Mouse (Mus musculus) stomach, postnatal 0 days (tissue): ENCODE results near the gene Slc4a3. TPM values are rescaled to one million over a fixed set of nuclear protein-coding genes. Genes with fewer than 3 reads are reported as not detected.

Source experiments
- ATAC-seq: fragments of 200-750 bp; cut with Nextera tagmentation; 2 replicates; pipeline ENCODE4 v1.8.0; 2017; ENCODE audit not compliant: low FRiP score, low TSS enrichment
- DNase-seq: peaks from one replicate; pipeline ENCODE4 v3.0.0-alpha.2; 2016; ENCODE audit warnings: low spot score
- H3K27ac ChIP-seq: fragments of 300-500 bp; sonication (generic); replicated peaks from 2 replicates; pipeline ENCODE4 v1.5.1; 2014; ENCODE audit warnings: mild to moderate bottlenecking, control low read depth
- H3K27me3 ChIP-seq: fragments of 300-500 bp; sonication (generic); 2 replicates; pipeline ENCODE4 v1.6.1; 2014; ENCODE audit warnings: low read length; ENCODE audit not compliant: control insufficient read depth, insufficient read depth
- H3K36me3 ChIP-seq: fragments of 300-500 bp; sonication (generic); 2 replicates; pipeline ENCODE4 v1.6.1; 2014; ENCODE audit warnings: low read length, mixed read lengths; ENCODE audit not compliant: control insufficient read depth, insufficient read depth
- H3K4me1 ChIP-seq: fragments of 300-500 bp; sonication (generic); replicated peaks from 2 replicates; pipeline ENCODE4 v1.6.1; 2014; ENCODE audit warnings: antibody characterized with exemption; ENCODE audit not compliant: control insufficient read depth, insufficient read depth
- H3K4me2 ChIP-seq: fragments of 300-500 bp; sonication (generic); replicated peaks from 2 replicates; pipeline ENCODE4 v1.6.1; 2014; ENCODE audit warnings: low read depth, mild to moderate bottlenecking, control low read depth, moderate library complexity
- H3K4me3 ChIP-seq: fragments of 300-500 bp; sonication (generic); 2 replicates; pipeline ENCODE4 v1.5.1; 2014; ENCODE audit warnings: low read depth, low read length, control low read depth
- H3K9ac ChIP-seq: fragments of 300-500 bp; sonication (generic); 2 replicates; pipeline ENCODE4 v1.6.1; 2014; ENCODE audit warnings: mild to moderate bottlenecking, low read length, control low read depth, mixed read lengths
- H3K9me3 ChIP-seq: fragments of 300-500 bp; sonication (generic); 2 replicates; pipeline ENCODE4 v1.6.1; 2016; ENCODE audit warnings: low read length; ENCODE audit not compliant: control insufficient read depth
- CTCF ChIP-seq: IDR thresholded peaks from 2 replicates; pipeline ENCODE4 v1.5.1; 2016; ENCODE audit warnings: antibody characterized with exemption, low read depth, mild to moderate bottlenecking, moderate library complexity
- EP300 ChIP-seq: optimal IDR thresholded peaks from 2 replicates; pipeline ENCODE3; 2016; ENCODE audit warnings: antibody characterized with exemption
- WGBS: fragments of 180-500 bp; shearing (Covaris S2); extraction: QIAGEN DNeasy Blood & Tissue Kit; methylation state at CpG from one replicate; pipeline ENCODE4 v1.1.7; 2014; 5-methylcytosine and 5-hydroxymethylcytosine counted together
- polyA plus RNA-seq: library from polyadenylated mRNA; unstranded; fragments of >200 nt; fragmentation: Nextera tagmentation; extraction: Ambion mirVana; gene quantifications from 2 replicates; pipeline ENCODE4 v1.2.1, GENCODE M21; 2015

Slc4a3 gene
- polyA plus RNA-seq, 1 experiment from 2014 or later = 7.1 TPM

- TF ChIP-seq EP300 (no peak), CTCF (no peak)
Measured at GRCm38 (mm10) chr1:75555680-75556079, 9.6 kb downstream of the Slc4a3 start.

GRCm38 (mm10) chr1:75556143-75556781, 10.2 kb downstream of the Slc4a3 start:
- 83% methylated on average over 9 of the region's 9 CpGs for WGBS
- 0 out of 2 replicates have a peak, but pooled peaks cover 2% of the 10 kb centered on the region for H3K4me1 ChIP-seq
- no peak for TF ChIP-seq EP300
- no peak for TF ChIP-seq CTCF
- no peak overlapping the region for H3K9ac ChIP-seq
- DNase-seq (no peak), ATAC-seq (no peak)
- no peaks in the 10 kb centered on the region for H3K27me3 ChIP-seq
- H3K27ac ChIP-seq = no peak overlapping the region
- no peak overlapping the region for H3K4me2 ChIP-seq
- H3K4me3 ChIP-seq = no peak overlapping the region
- no peaks in the 10 kb centered on the region for H3K36me3 ChIP-seq
- no peaks in the 10 kb centered on the region for H3K9me3 ChIP-seq

More at GRCm38 (mm10) chr1:75555680-75556079, 9.6 kb downstream of the Slc4a3 start:
- Histone ChIP-seq H3K4me1 (0 out of 2 replicates have a peak, but pooled peaks cover 2% of the 10 kb centered on the region), H3K9ac (no peak overlapping the region), H3K27ac (no peak overlapping the region), H3K9me3 (no peaks in the 10 kb centered on the region), H3K36me3 (no peaks in the 10 kb centered on the region; the same call in 1 of the 2 replicates), H3K4me3 (no peak overlapping the region), H3K27me3 (no peaks in the 10 kb centered on the region), H3K4me2 (no peak overlapping the region)
- DNase-seq (no peak), ATAC-seq (no peak)
- 78% methylated on average over 7 of the region's 7 CpGs for WGBS

GRCm38 (mm10) chr1:75557041-75557440, 11.0 kb downstream of the Slc4a3 start:
- no peaks in the 10 kb centered on the region for H3K36me3 ChIP-seq
- 90% methylated on average over 7 of the region's 7 CpGs for WGBS
- ATAC-seq (no peak), DNase-seq (no peak)
- H3K27ac ChIP-seq = no peak overlapping the region
- 0 out of 2 replicates have a peak, but pooled peaks cover 2% of the 10 kb centered on the region for H3K4me1 ChIP-seq
- H3K4me2 ChIP-seq = no peak overlapping the region
- H3K9me3 ChIP-seq = no peaks in the 10 kb centered on the region
- H3K9ac ChIP-seq = no peak overlapping the region
- no peaks in the 10 kb centered on the region for H3K27me3 ChIP-seq
- no peak overlapping the region for H3K4me3 ChIP-seq
- TF ChIP-seq EP300 (no peak), CTCF (no peak)

GRCm38 (mm10) chr1:75558388-75559178, 12.5 kb downstream of the Slc4a3 start:
- no peaks in the 10 kb centered on the region for H3K36me3 ChIP-seq
- H3K4me2 ChIP-seq = no peak overlapping the region; the same call in 1 of the 2 replicates
- H3K9ac ChIP-seq = no peak overlapping the region
- no peak for DNase-seq
- no peaks in the 10 kb centered on the region for H3K9me3 ChIP-seq
- no peak for TF ChIP-seq EP300
- no peak for TF ChIP-seq CTCF
- H3K27me3 ChIP-seq = no peaks in the 10 kb centered on the region
- 0 out of 2 replicates have a peak, but pooled peaks cover 2% of the 10 kb centered on the region for H3K4me1 ChIP-seq
- 85% methylated on average over 18 of the region's 18 CpGs for WGBS
- peak overlapping the region; percentile 78 for H3K27ac ChIP-seq
- ATAC-seq = no peak
- no peak overlapping the region for H3K4me3 ChIP-seq

- TF ChIP-seq EP300 = peak; percentile 18
- TF ChIP-seq CTCF = peak; percentile 100
- WGBS = 7% methylated on average over 17 of the region's 17 CpGs
- Histone ChIP-seq H3K9me3 (no peaks in the 10 kb centered on the region), H3K36me3 (no peaks in the 10 kb centered on the region), H3K4me2 (peak overlapping the region; percentile 45), H3K4me1 (0 out of 2 replicates have a peak, but pooled peaks cover 2% of the 10 kb centered on the region), H3K9ac (peak overlapping the region; percentile 38; the same call in 1 of the 2 replicates), H3K4me3 (no peak overlapping the region), H3K27me3 (no peaks in the 10 kb centered on the region), H3K27ac (peak overlapping the region; percentile 78)
- ATAC-seq (peak; percentile 93), DNase-seq (peak; percentile 94)
Measured at GRCm38 (mm10) chr1:75559212-75559925, 13.3 kb downstream of the Slc4a3 start.
